Mouse (Mus musculus) heart, embryonic 13.5 days (tissue): ENCODE data around the gene Bcl10. TPM values are rescaled to one million over a fixed set of nuclear protein-coding genes. Genes with fewer than 3 reads are reported as not detected.

Experiments used
- ATAC-seq: fragments of 200-750 bp; cut with Nextera tagmentation; 2 replicates; pipeline ENCODE4 v1.8.0; 2017; ENCODE audit warnings: moderate TSS enrichment; ENCODE audit not compliant: insufficient number of reproducible peaks, low FRiP score, low TSS enrichment; ENCODE audit errors: extremely low read depth
- H3K27ac ChIP-seq: fragments of 300-500 bp; sonication (generic); replicated peaks from 2 replicates; pipeline ENCODE4 v1.5.1; 2015; ENCODE audit warnings: moderate library complexity, mild to moderate bottlenecking, inconsistent platforms
- H3K27me3 ChIP-seq: fragments of 300-500 bp; sonication (generic); replicated peaks from 2 replicates; pipeline ENCODE4 v1.6.1; 2015; ENCODE audit warnings: mild to moderate bottlenecking, inconsistent platforms
- H3K36me3 ChIP-seq: fragments of 300-500 bp; sonication (generic); 2 replicates; pipeline ENCODE4 v1.6.1; 2015; ENCODE audit warnings: mild to moderate bottlenecking, inconsistent platforms
- H3K4me1 ChIP-seq: fragments of 300-500 bp; sonication (generic); 2 replicates; pipeline ENCODE4 v1.6.1; 2015; ENCODE audit warnings: inconsistent platforms
- H3K4me2 ChIP-seq: fragments of 300-500 bp; sonication (generic); 2 replicates; pipeline ENCODE4 v1.6.1; 2015; ENCODE audit warnings: inconsistent platforms, mild to moderate bottlenecking, moderate library complexity
- H3K4me3 ChIP-seq: fragments of 300-500 bp; sonication (generic); 2 replicates; pipeline ENCODE4 v1.5.1; 2015; ENCODE audit warnings: moderate library complexity, mild to moderate bottlenecking, inconsistent platforms
- H3K9ac ChIP-seq: fragments of 300-500 bp; sonication (generic); 2 replicates; pipeline ENCODE4 v1.6.1; 2015; ENCODE audit warnings: inconsistent platforms, mild to moderate bottlenecking, moderate library complexity
- H3K9me3 ChIP-seq: fragments of 300-500 bp; sonication (generic); 2 replicates; pipeline ENCODE4 v1.6.1; 2016; ENCODE audit warnings: inconsistent platforms
- WGBS: fragments of 180-500 bp; shearing (Covaris S2); methylation state at CpG from one replicate; pipeline ENCODE4 v1.1.7; 2015; ENCODE audit warnings: mixed read lengths; 5-methylcytosine and 5-hydroxymethylcytosine counted together
- polyA plus RNA-seq: library from polyadenylated mRNA; unstranded; fragments of >200 nt; fragmentation: Nextera tagmentation; extraction: Ambion mirVana; gene quantifications from 2 replicates; pipeline ENCODE4 v1.2.1, GENCODE M21; 2015

Gene Bcl10
- polyA plus RNA-seq, 1 experiment from 2014 or later, result 36.0 TPM

GRCm38 (mm10) chr3:145938405-145939349 is 16.1 kb downstream of the Bcl10 start:
- Histone ChIP-seq H3K27ac (peak overlapping the region; percentile 68; the same call in 1 of the 2 replicates), H3K4me2 (peak overlapping the region; percentile 89), H3K4me3 (peak overlapping the region; percentile 99), H3K4me1 (peaks cover 39% of the 10 kb centered on the region), H3K27me3 (no peaks in the 10 kb centered on the region), H3K36me3 (peaks cover 49% of the 10 kb centered on the region), H3K9ac (peak overlapping the region; percentile 98), H3K9me3 (no peaks in the 10 kb centered on the region)
- no peak for ATAC-seq
- WGBS, result 19% methylated on average over 41 of the region's 50 CpGs

- H3K27ac ChIP-seq, result no peak overlapping the region
- peak overlapping the region; percentile 99 for H3K4me3 ChIP-seq
These were observed 16.8 kb downstream of the Bcl10 start for GRCm38 (mm10) chr3:145939402-145939801.

GRCm38 (mm10) chr3:145939971-145940370 is 17.4 kb downstream of the Bcl10 start:
- Histone ChIP-seq H3K4me1 (peaks cover 39% of the 10 kb centered on the region), H3K27ac (no peak overlapping the region), H3K27me3 (no peaks in the 10 kb centered on the region), H3K4me3 (0 out of 2 replicates have a peak overlapping the region, but pooled peaks have one; percentile 99), H3K4me2 (peak overlapping the region; percentile 89), H3K36me3 (peaks cover 53% of the 10 kb centered on the region), H3K9ac (peak overlapping the region; percentile 98; the same call in 1 of the 2 replicates), H3K9me3 (no peaks in the 10 kb centered on the region)
- no peak for ATAC-seq
- 76% methylated on average over 4 of the region's 4 CpGs for WGBS

More at GRCm38 (mm10) chr3:145939402-145939801, 16.8 kb downstream of the Bcl10 start:
- H3K36me3 ChIP-seq, result peaks cover 51% of the 10 kb centered on the region
- peak overlapping the region; percentile 89 for H3K4me2 ChIP-seq
- ATAC-seq, result no peak
- H3K27me3 ChIP-seq, result no peaks in the 10 kb centered on the region
- peak overlapping the region; percentile 98 for H3K9ac ChIP-seq
- peaks cover 39% of the 10 kb centered on the region for H3K4me1 ChIP-seq
- H3K9me3 ChIP-seq, result no peaks in the 10 kb centered on the region
- 66% methylated on average over 12 of the region's 12 CpGs for WGBS

- no peak for ATAC-seq
- H3K4me2 ChIP-seq, result peak overlapping the region; percentile 22; the same call in 1 of the 2 replicates
- peaks cover 63% of the 10 kb centered on the region for H3K36me3 ChIP-seq
- no peak overlapping the region for H3K4me3 ChIP-seq
- no peaks in the 10 kb centered on the region for H3K27me3 ChIP-seq
- no peak overlapping the region for H3K9ac ChIP-seq
- WGBS, result 5% methylated on average over 3 of the region's 3 CpGs
- H3K9me3 ChIP-seq, result no peaks in the 10 kb centered on the region
- H3K4me1 ChIP-seq, result peaks cover 53% of the 10 kb centered on the region
- no peak overlapping the region for H3K27ac ChIP-seq
These were observed 19.4 kb downstream of the Bcl10 start for GRCm38 (mm10) chr3:145941971-145942370.

- H3K4me2 ChIP-seq, result no peak overlapping the region
- no peak overlapping the region for H3K9ac ChIP-seq
- no peak overlapping the region for H3K4me3 ChIP-seq
- H3K36me3 ChIP-seq, result peaks cover 58% of the 10 kb centered on the region
- no peaks in the 10 kb centered on the region for H3K27me3 ChIP-seq
- H3K9me3 ChIP-seq, result no peaks in the 10 kb centered on the region
- ATAC-seq, result no peak
- WGBS, result 61% methylated on average over 7 of the region's 7 CpGs
- peaks cover 54% of the 10 kb centered on the region for H3K4me1 ChIP-seq
- no peak overlapping the region for H3K27ac ChIP-seq
These were observed 21.7 kb downstream of the Bcl10 start for GRCm38 (mm10) chr3:145944348-145944747.

- Histone ChIP-seq H3K4me1 (peaks cover 48% of the 10 kb centered on the region), H3K27me3 (no peaks in the 10 kb centered on the region), H3K9me3 (no peaks in the 10 kb centered on the region), H3K4me2 (no peak overlapping the region), H3K4me3 (no peak overlapping the region), H3K36me3 (peaks cover 44% of the 10 kb centered on the region), H3K9ac (no peak overlapping the region), H3K27ac (peak overlapping the region; percentile 86)
- no peak for ATAC-seq
- WGBS, result 69% methylated on average over 2 of the region's 3 CpGs
These were observed 23.3 kb downstream of the Bcl10 start for GRCm38 (mm10) chr3:145945904-145946303.

- H3K9me3 ChIP-seq, result no peaks in the 10 kb centered on the region
- no peak for ATAC-seq
- H3K4me1 ChIP-seq, result peaks cover 49% of the 10 kb centered on the region
- no peaks in the 10 kb centered on the region for H3K27me3 ChIP-seq
- 0 out of 2 replicates have a peak overlapping the region, but pooled peaks have one; percentile 40 for H3K9ac ChIP-seq
- H3K4me2 ChIP-seq, result peak overlapping the region; percentile 14; the same call in 1 of the 2 replicates
- H3K4me3 ChIP-seq, result no peak overlapping the region
- H3K27ac ChIP-seq, result peak overlapping the region; percentile 86
- WGBS, result 12% methylated on average over 2 of the region's 2 CpGs
- peaks cover 36% of the 10 kb centered on the region for H3K36me3 ChIP-seq
These were observed 24.1 kb downstream of the Bcl10 start for GRCm38 (mm10) chr3:145946654-145947053.

- ATAC-seq, result no peak
These were observed 25.1 kb downstream of the Bcl10 start for GRCm38 (mm10) chr3:145947539-145948204.

GRCm38 (mm10) chr3:145950034-145950814 is 27.6 kb downstream of the Bcl10 start:
- 0 out of 2 replicates have a peak, but pooled peaks have one; percentile 59 for ATAC-seq
- H3K36me3 ChIP-seq, result peaks cover 7% of the 10 kb centered on the region
- H3K4me1 ChIP-seq, result peaks cover 53% of the 10 kb centered on the region
- no peaks in the 10 kb centered on the region for H3K27me3 ChIP-seq
- H3K9me3 ChIP-seq, result no peaks in the 10 kb centered on the region
- peak overlapping the region; percentile 53; the same call in 1 of the 2 replicates for H3K27ac ChIP-seq
- peak overlapping the region; percentile 61 for H3K9ac ChIP-seq
- WGBS, result 7% methylated on average over 15 of the region's 15 CpGs
- H3K4me3 ChIP-seq, result peak overlapping the region; percentile 34
- H3K4me2 ChIP-seq, result peak overlapping the region; percentile 63

More at GRCm38 (mm10) chr3:145947539-145948204, 25.1 kb downstream of the Bcl10 start:
- H3K36me3 ChIP-seq, result peaks cover 32% of the 10 kb centered on the region
- peak overlapping the region; percentile 86 for H3K27ac ChIP-seq
- no peaks in the 10 kb centered on the region for H3K9me3 ChIP-seq
- H3K27me3 ChIP-seq, result no peaks in the 10 kb centered on the region
- no peak overlapping the region for H3K4me3 ChIP-seq
- H3K4me1 ChIP-seq, result peaks cover 48% of the 10 kb centered on the region
- no peak overlapping the region for H3K4me2 ChIP-seq
- H3K9ac ChIP-seq, result peak overlapping the region; percentile 44; the same call in 1 of the 2 replicates
- 49% methylated on average over 6 of the region's 6 CpGs for WGBS

- Histone ChIP-seq H3K36me3 (0 out of 2 replicates have a peak, but pooled peaks cover 2% of the 10 kb centered on the region), H3K4me2 (peak overlapping the region; percentile 63), H3K27ac (no peak overlapping the region), H3K27me3 (no peaks in the 10 kb centered on the region), H3K4me3 (peak overlapping the region; percentile 34; the same call in 1 of the 2 replicates), H3K4me1 (peaks cover 51% of the 10 kb centered on the region), H3K9ac (peak overlapping the region; percentile 61; the same call in 1 of the 2 replicates), H3K9me3 (no peaks in the 10 kb centered on the region)
- WGBS, result 26% methylated on average over 5 of the region's 5 CpGs
- ATAC-seq, result no peak
These were observed 28.2 kb downstream of the Bcl10 start for GRCm38 (mm10) chr3:145950815-145951130.
